Mouse (Mus musculus): ENCODE measurements around the gene Ppp4r3a.

- no peak for TF ChIP-seq POLR2A (IDR thresholded peaks at IDR 0.05; ENCODE audit: insufficient read length, low read depth)
- no peak for TF ChIP-seq MAX (IDR thresholded peaks at IDR 0.05; ENCODE audit: low read depth)
- no peak for TF ChIP-seq CEBPB (IDR thresholded peaks at IDR 0.05; ENCODE audit: insufficient read depth, poor library complexity, severe bottlenecking)
- no peak for TF ChIP-seq TCF12 (IDR thresholded peaks at IDR 0.05; ENCODE audit: insufficient read depth, poor library complexity, severe bottlenecking)
Observed at GRCm38 (mm10) chr12:101014549-101015164, 68.8 kb downstream of the Ppp4r3a start.

Data from myocyte (in vitro differentiated cells).